Mouse (Mus musculus): ENCODE measurements around the gene Ubap2l.

GRCm38 (mm10) chr3:90016626-90017025, 35.8 kb downstream of the Ubap2l start:
- TF ChIP-seq CTCF (IDR thresholded peaks at IDR 0.05; ENCODE audit: low read depth) (no peak), EP300 (IDR thresholded peaks at IDR 0.05; ENCODE audit: low read depth) (no peak)
